14 mouse cellular contexts compared by ENCODE assay signal in the genomic region with DNA sequence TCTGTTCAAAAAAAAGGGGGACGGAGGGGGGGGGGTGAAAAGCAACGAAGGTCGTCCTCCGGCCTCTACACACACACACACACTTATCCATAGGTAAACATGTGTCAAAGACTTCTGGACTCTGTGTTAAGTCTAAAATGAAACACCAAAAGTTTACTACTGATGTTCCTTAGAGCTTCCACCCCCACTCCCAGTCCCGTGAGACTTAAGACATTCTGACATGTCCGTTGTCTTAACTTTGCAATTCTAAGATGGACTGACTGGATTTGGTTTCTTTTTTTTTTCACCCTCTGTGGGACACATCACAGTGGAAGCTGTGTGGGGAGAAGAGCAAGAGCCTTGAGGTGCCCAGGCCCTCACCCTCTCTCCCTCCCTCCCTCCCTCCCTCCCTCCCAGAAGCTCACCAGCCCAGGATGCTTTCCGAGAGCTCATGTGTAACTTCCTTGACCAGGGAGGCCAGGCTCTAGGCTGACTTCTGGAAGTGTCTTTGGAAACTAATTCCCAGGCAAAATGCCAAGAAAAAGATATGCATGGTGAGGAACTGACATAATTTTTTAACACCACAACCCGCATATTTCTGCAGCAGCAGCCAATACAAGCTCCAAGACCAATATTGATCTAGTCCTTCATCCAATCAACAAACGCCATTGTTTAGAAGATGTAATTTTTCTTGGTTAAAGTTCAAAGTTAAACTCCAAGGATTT. TPM values are rescaled to one million over a fixed set of nuclear protein-coding genes. Genes with fewer than 3 reads are reported as not detected.
DNase-seq lines count a peak whose midpoint lies in the region; ATAC-seq and TF ChIP-seq lines count a peak whose summit lies in the region.
"Had no signal": no experiment of that assay in that cellular context is flagged by ENCODE, and none has a peak within 500 bp of the region (broad histone marks: within the 10 kb centered on the region; RNA-seq: fewer than 3 reads in every experiment).

No protein-coding gene starts in this region.

- H3K9ac ChIP-seq in lung, embryonic 15.5 days, result no peak overlapping the region
- H3K9ac ChIP-seq in heart, embryonic 16.5 days (ENCODE audit: low read length), result no peak overlapping the region
- H3K9ac ChIP-seq: forebrain, postnatal 0 days; liver, embryonic 14.5 days had no signal

- TF ChIP-seq CTCF in lung, adult 2 months (IDR thresholded peaks at IDR 0.05; ENCODE audit: insufficient read depth, low read length), result no peak

- peaks cover 19% of the 10 kb centered on the region for H3K4me1 ChIP-seq in lung, embryonic 15.5 days
- H3K4me1 ChIP-seq in lung, adult 2 months (ENCODE audit: control insufficient read depth, insufficient read depth, low read length), result no peaks in the 10 kb centered on the region
- H3K4me1 ChIP-seq in heart, embryonic 16.5 days (ENCODE audit: control insufficient read depth, insufficient read depth, low read length), result no peaks in the 10 kb centered on the region
- H3K4me1 ChIP-seq: midbrain, embryonic 10.5 days had no signal

- no peak for DNase-seq in lung, adult 2 months
- DNase-seq in kidney, postnatal 14 days, result peak; percentile 58
- DNase-seq in adrenal gland, adult 8-10 months, result no peak
- no peak for DNase-seq in adrenal gland, adult 2 months
- no peak for DNase-seq in cerebellum, adult 11-12 months
- DNase-seq: forebrain, postnatal 0 days; thymus, postnatal 36 days had no signal

- no peaks in the 10 kb centered on the region for H3K9me3 ChIP-seq in lung, embryonic 15.5 days
- H3K9me3 ChIP-seq in heart, embryonic 16.5 days (replicated peaks; ENCODE audit: control insufficient read depth, low read length), result no peaks in the 10 kb centered on the region
- H3K9me3 ChIP-seq: midbrain, embryonic 10.5 days had no signal

- ATAC-seq in lung, embryonic 15.5 days (ENCODE audit: borderline replicate concordance, extremely low read depth, low FRiP score, low TSS enrichment), result peak; percentile 72
- no peak; the same call in 1 of the 2 replicates for ATAC-seq in heart, embryonic 16.5 days (replicated peaks; ENCODE audit: extremely low read depth, insufficient read depth, low FRiP score)
- ATAC-seq: activated CD4-positive, CD25-positive, alpha-beta regulatory T cell, adult 4 months; forebrain, postnatal 0 days had no signal

- no peak overlapping the region for H3K4me3 ChIP-seq in lung, embryonic 15.5 days
- no peak overlapping the region for H3K4me3 ChIP-seq in lung, adult 2 months (replicated peaks; ENCODE audit: extremely low read depth, low read depth, low read length)
- no peak overlapping the region for H3K4me3 ChIP-seq in heart, embryonic 16.5 days (ENCODE audit: low read length)
- H3K4me3 ChIP-seq: heart, adult 2 months; left cerebral cortex, adult 2 months; midbrain, embryonic 10.5 days had no signal

- peak overlapping the region; percentile 56; the same call in 1 of the 2 replicates for H3K27ac ChIP-seq in lung, embryonic 15.5 days
- 0 out of 2 replicates have a peak overlapping the region, but pooled peaks have one; percentile 4 for H3K27ac ChIP-seq in heart, embryonic 16.5 days (ENCODE audit: low read length)
- H3K27ac ChIP-seq: left cerebral cortex, adult 2 months; liver, embryonic 14.5 days; midbrain, embryonic 10.5 days had no signal

- H3K27me3 ChIP-seq in lung, embryonic 15.5 days, result no peaks in the 10 kb centered on the region
- H3K27me3 ChIP-seq in heart, embryonic 16.5 days (ENCODE audit: control insufficient read depth, insufficient read depth, low read length), result no peaks in the 10 kb centered on the region

- no peak for TF ChIP-seq POLR2A in lung, adult 2 months (IDR thresholded peaks at IDR 0.05; ENCODE audit: borderline replicate concordance, extremely low read depth, low read depth, low read length)

- H3K4me2 ChIP-seq in lung, embryonic 15.5 days, result no peak overlapping the region
- no peak overlapping the region for H3K4me2 ChIP-seq in heart, embryonic 16.5 days (ENCODE audit: low read depth, low read length)

- no peaks in the 10 kb centered on the region for H3K36me3 ChIP-seq in lung, embryonic 15.5 days
- no peaks in the 10 kb centered on the region for H3K36me3 ChIP-seq in heart, embryonic 16.5 days (ENCODE audit: control insufficient read depth, insufficient read depth)
- H3K36me3 ChIP-seq: midbrain, embryonic 10.5 days had no signal

- 27% methylated on average over 9 of the region's 9 CpGs for WGBS in lung, embryonic 15.5 days
- WGBS in lung, adult 2 months, result 43% methylated on average over 9 of the region's 9 CpGs
- WGBS in heart, embryonic 16.5 days, result 53% methylated on average over 9 of the region's 9 CpGs

RNA-seq across cellular contexts. Expression of gene Rbpj, which starts 31.0 kb away (rescaled TPM):
- polyA plus RNA-seq in lung, embryonic 15.5 days (2015; fragmentation: Nextera tagmentation; extraction: Ambion mirVana), result 38.2 and 40.2 TPM in 2 replicates
- polyA plus RNA-seq in lung, adult 2 months (2012; rRNA removed), result 15.2 and 17.5 TPM in 2 replicates
- polyA plus RNA-seq in heart, embryonic 16.5 days (2015; fragmentation: Nextera tagmentation; extraction: Ambion mirVana), result 20.3 and 20.5 TPM in 2 replicates
- 10 to 100 TPM; 37.6 to 53.7 (median 46.0) TPM for total RNA-seq in adrenal gland, adult 8-10 months (2022)
- 10 to 100 TPM; 25.8 to 40.7 TPM for total RNA-seq in adrenal gland, adult 2 months (2021)
- polyA plus RNA-seq in adrenal gland, adult 2 months (2012; rRNA removed), result 7.0 and 7.9 TPM in 2 replicates
